Mouse (Mus musculus): ENCODE data around the gene Map6. TPM values are rescaled to one million over a fixed set of nuclear protein-coding genes. Genes with fewer than 3 reads are reported as not detected.

Map6 gene
- polyA plus RNA-seq, 1 experiment from 2014 or later, result 2.1 TPM

GRCm38 (mm10) chr7:99356244-99356930 is 89.1 kb downstream of the Map6 start:
- peak; percentile 36 for ATAC-seq (ENCODE audit: insufficient number of reproducible peaks, insufficient read depth, low FRiP score, low read depth)
- H3K9ac ChIP-seq (ENCODE audit: low read length), result peak overlapping the region; percentile 76
- no peaks in the 10 kb centered on the region for H3K27me3 ChIP-seq (ENCODE audit: control insufficient read depth, insufficient read depth, low read length)
- 5% methylated on average over 9 of the region's 9 CpGs for WGBS
- H3K27ac ChIP-seq (replicated peaks in 1 of 2; ENCODE audit: control insufficient read depth in 1 of 2, insufficient read depth in 1 of 2, low read depth in 2 of 2, low read length in 2 of 2), result peak overlapping the region; percentile 99 to 100
- H3K4me1 ChIP-seq (ENCODE audit: control insufficient read depth in 2 of 2, insufficient read depth in 2 of 2, low read length in 2 of 2), result peaks cover 50 to 65% of the 10 kb centered on the region in 2 experiments
- H3K9me3 ChIP-seq (ENCODE audit: control insufficient read depth, low read length), result no peaks in the 10 kb centered on the region
- 0 out of 2 replicates have a peak, but pooled peaks cover 3% of the 10 kb centered on the region for H3K36me3 ChIP-seq (ENCODE audit: control insufficient read depth, insufficient read depth, low read length)
- H3K4me3 ChIP-seq (ENCODE audit: control insufficient read depth in 1 of 2, insufficient read depth in 1 of 2, low read depth in 1 of 2, low read length in 2 of 2), result peak overlapping the region in 1 of 2 experiments; percentile 25; a peak in 3 of 4 replicates
- H3K4me2 ChIP-seq (ENCODE audit: low read length), result peak overlapping the region; percentile 67

- no peak for ATAC-seq (ENCODE audit: insufficient number of reproducible peaks, insufficient read depth, low FRiP score, low read depth)
- H3K4me1 ChIP-seq (ENCODE audit: control insufficient read depth in 2 of 2, insufficient read depth in 2 of 2, low read length in 2 of 2), result peaks cover 50 to 65% of the 10 kb centered on the region in 2 experiments
- peak overlapping the region; percentile 67 for H3K4me2 ChIP-seq (ENCODE audit: low read length)
- H3K27me3 ChIP-seq (ENCODE audit: control insufficient read depth, insufficient read depth, low read length), result no peaks in the 10 kb centered on the region
- no peak overlapping the region for H3K4me3 ChIP-seq (ENCODE audit: control insufficient read depth in 1 of 2, insufficient read depth in 1 of 2, low read depth in 1 of 2, low read length in 2 of 2)
- peak overlapping the region; percentile 76; the same call in 1 of the 2 replicates for H3K9ac ChIP-seq (ENCODE audit: low read length)
- no peaks in the 10 kb centered on the region for H3K9me3 ChIP-seq (ENCODE audit: control insufficient read depth, low read length)
- H3K27ac ChIP-seq (replicated peaks in 1 of 2; ENCODE audit: control insufficient read depth in 1 of 2, insufficient read depth in 1 of 2, low read depth in 2 of 2, low read length in 2 of 2), result peak overlapping the region; percentile 99 to 100
- WGBS, result 17% methylated on average over 7 of the region's 7 CpGs
- H3K36me3 ChIP-seq (ENCODE audit: control insufficient read depth, insufficient read depth, low read length), result no peaks in the 10 kb centered on the region
These were observed 90.0 kb downstream of the Map6 start for GRCm38 (mm10) chr7:99357201-99357600.

DNA sequence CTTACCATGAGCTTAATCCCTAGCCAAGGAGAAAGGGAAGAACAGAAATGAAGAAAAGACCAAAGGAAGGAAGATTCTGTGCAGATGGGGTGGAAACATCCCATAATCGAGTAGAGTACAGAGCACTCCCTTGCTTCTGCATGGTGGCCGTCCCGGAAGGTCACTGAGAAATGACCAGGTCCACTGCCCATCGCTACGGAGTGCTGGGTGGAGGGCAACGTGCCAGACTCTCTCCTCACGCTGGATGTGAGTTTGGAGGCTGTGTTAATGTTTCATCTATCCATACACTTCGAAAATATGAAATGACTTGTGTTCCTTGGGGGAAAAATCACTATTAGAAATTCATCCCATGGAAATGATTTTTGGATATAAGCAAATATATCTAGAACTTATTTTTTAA is 91.1 kb downstream of the Map6 start:
- no peak overlapping the region for H3K4me2 ChIP-seq (ENCODE audit: low read length)

GRCm38 (mm10) chr7:99360021-99360802 is 93.0 kb downstream of the Map6 start:
- ATAC-seq (ENCODE audit: insufficient number of reproducible peaks, insufficient read depth, low FRiP score, low read depth), result peak; percentile 84
- Histone ChIP-seq H3K4me3 (ENCODE audit: control insufficient read depth in 1 of 2, insufficient read depth in 1 of 2, low read depth in 1 of 2, low read length in 2 of 2) (no peak overlapping the region), H3K9ac (ENCODE audit: low read length) (peak overlapping the region; percentile 54; the same call in 1 of the 2 replicates), H3K27ac (replicated peaks in 1 of 2; ENCODE audit: control insufficient read depth in 1 of 2, insufficient read depth in 1 of 2, low read depth in 2 of 2, low read length in 2 of 2) (peak overlapping the region; percentile 90), H3K27me3 (ENCODE audit: control insufficient read depth, insufficient read depth, low read length) (no peaks in the 10 kb centered on the region), H3K4me1 (ENCODE audit: control insufficient read depth in 2 of 2, insufficient read depth in 2 of 2, low read length in 2 of 2) (peaks cover 38 to 46% of the 10 kb centered on the region in 2 experiments), H3K4me2 (ENCODE audit: low read length) (peak overlapping the region; percentile 12; the same call in 1 of the 2 replicates), H3K36me3 (ENCODE audit: control insufficient read depth, insufficient read depth, low read length) (no peaks in the 10 kb centered on the region), H3K9me3 (ENCODE audit: control insufficient read depth, low read length) (no peaks in the 10 kb centered on the region)
- 17% methylated on average over 10 of the region's 10 CpGs for WGBS

More for the DNA sequence above, 91.1 kb downstream of the Map6 start:
- Histone ChIP-seq H3K4me3 (ENCODE audit: control insufficient read depth in 1 of 2, insufficient read depth in 1 of 2, low read depth in 1 of 2, low read length in 2 of 2) (no peak overlapping the region), H3K9me3 (ENCODE audit: control insufficient read depth, low read length) (no peaks in the 10 kb centered on the region), H3K27me3 (ENCODE audit: control insufficient read depth, insufficient read depth, low read length) (no peaks in the 10 kb centered on the region), H3K4me1 (ENCODE audit: control insufficient read depth in 2 of 2, insufficient read depth in 2 of 2, low read length in 2 of 2) (peaks cover 47 to 62% of the 10 kb centered on the region in 2 experiments), H3K36me3 (ENCODE audit: control insufficient read depth, insufficient read depth, low read length) (no peaks in the 10 kb centered on the region), H3K27ac (replicated peaks in 1 of 2; ENCODE audit: control insufficient read depth in 1 of 2, insufficient read depth in 1 of 2, low read depth in 2 of 2, low read length in 2 of 2) (no peak overlapping the region), H3K9ac (ENCODE audit: low read length) (no peak overlapping the region)
- 85% methylated on average over 8 of the region's 8 CpGs for WGBS
- no peak for ATAC-seq (ENCODE audit: insufficient number of reproducible peaks, insufficient read depth, low FRiP score, low read depth)

DNA sequence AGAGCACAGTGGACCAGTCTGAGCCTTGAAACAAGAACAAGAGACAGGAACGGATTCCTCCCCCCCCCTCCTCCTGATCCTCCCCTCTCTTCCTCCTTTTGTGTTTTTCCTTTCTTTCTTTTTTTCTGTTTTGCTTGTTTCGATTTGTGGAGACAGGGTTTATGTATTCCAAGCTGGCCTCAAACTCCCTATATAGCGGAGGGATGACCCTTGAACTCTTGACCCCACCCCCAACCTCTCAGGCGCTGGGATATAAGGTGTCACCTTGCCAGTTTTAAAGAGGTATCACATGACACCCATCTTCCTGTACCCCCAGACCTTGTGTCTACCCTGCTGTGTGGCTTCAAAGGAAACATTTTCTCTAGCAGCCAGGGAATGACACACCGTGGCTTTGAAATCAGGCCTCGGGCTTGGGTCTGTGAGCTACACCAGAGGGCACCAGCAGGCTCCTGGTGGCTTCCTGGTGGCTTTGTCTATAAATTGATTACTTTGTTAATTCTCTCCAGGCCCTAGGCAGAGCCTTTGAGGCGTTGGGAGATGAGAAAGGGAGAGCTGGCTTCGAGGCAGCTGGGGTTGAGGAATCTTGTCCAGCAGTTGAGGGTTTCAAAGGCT is 93.7 kb downstream of the Map6 start:
- Histone ChIP-seq H3K27me3 (ENCODE audit: control insufficient read depth, insufficient read depth, low read length) (no peaks in the 10 kb centered on the region), H3K4me1 (ENCODE audit: control insufficient read depth in 2 of 2, insufficient read depth in 2 of 2, low read length in 2 of 2) (peaks cover 33 to 40% of the 10 kb centered on the region in 2 experiments), H3K9ac (ENCODE audit: low read length) (peak overlapping the region; percentile 48; the same call in 1 of the 2 replicates), H3K4me3 (ENCODE audit: control insufficient read depth in 1 of 2, insufficient read depth in 1 of 2, low read depth in 1 of 2, low read length in 2 of 2) (no peak overlapping the region), H3K9me3 (ENCODE audit: control insufficient read depth, low read length) (no peaks in the 10 kb centered on the region), H3K27ac (replicated peaks in 1 of 2; ENCODE audit: control insufficient read depth in 1 of 2, insufficient read depth in 1 of 2, low read depth in 2 of 2, low read length in 2 of 2) (peak overlapping the region; percentile 90), H3K36me3 (ENCODE audit: control insufficient read depth, insufficient read depth, low read length) (no peaks in the 10 kb centered on the region), H3K4me2 (ENCODE audit: low read length) (peak overlapping the region; percentile 12; the same call in 1 of the 2 replicates)
- ATAC-seq (ENCODE audit: insufficient number of reproducible peaks, insufficient read depth, low FRiP score, low read depth), result no peak
- 40% methylated on average over 8 of the region's 8 CpGs for WGBS

- Histone ChIP-seq H3K36me3 (ENCODE audit: control insufficient read depth, insufficient read depth, low read length) (no peaks in the 10 kb centered on the region), H3K27ac (replicated peaks in 1 of 2; ENCODE audit: control insufficient read depth in 1 of 2, insufficient read depth in 1 of 2, low read depth in 2 of 2, low read length in 2 of 2) (no peak overlapping the region), H3K4me1 (ENCODE audit: control insufficient read depth in 2 of 2, insufficient read depth in 2 of 2, low read length in 2 of 2) (peaks cover 20 to 28% of the 10 kb centered on the region in 2 experiments), H3K9me3 (ENCODE audit: control insufficient read depth, low read length) (no peaks in the 10 kb centered on the region), H3K27me3 (ENCODE audit: control insufficient read depth, insufficient read depth, low read length) (no peaks in the 10 kb centered on the region), H3K4me3 (ENCODE audit: control insufficient read depth in 1 of 2, insufficient read depth in 1 of 2, low read depth in 1 of 2, low read length in 2 of 2) (no peak overlapping the region), H3K4me2 (ENCODE audit: low read length) (no peak overlapping the region), H3K9ac (ENCODE audit: low read length) (no peak overlapping the region)
- no peak for ATAC-seq (ENCODE audit: insufficient number of reproducible peaks, insufficient read depth, low FRiP score, low read depth)
- WGBS, result 80% methylated on average over 2 of the region's 2 CpGs
These were observed 94.9 kb downstream of the Map6 start for GRCm38 (mm10) chr7:99362137-99362536.

DNA sequence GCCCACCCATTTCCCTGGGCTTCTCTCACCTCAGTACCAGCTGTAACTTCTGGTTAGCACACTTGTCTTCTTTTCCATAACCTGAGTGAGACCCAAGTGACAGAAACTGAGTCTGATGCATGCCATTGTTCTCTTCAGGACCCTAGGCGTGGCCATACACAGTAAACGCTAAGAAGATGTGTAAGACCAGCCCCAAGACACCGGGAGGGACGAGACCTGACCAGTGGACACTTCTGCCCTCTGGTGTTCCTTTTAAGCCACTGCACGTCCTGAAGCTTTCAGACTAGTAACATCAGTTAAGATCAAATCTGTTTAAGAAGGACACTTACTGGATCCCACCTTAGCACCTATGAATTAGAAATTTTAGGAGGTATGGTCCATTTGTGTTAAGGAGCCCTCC is 97.8 kb downstream of the Map6 start:
- H3K4me2 ChIP-seq (ENCODE audit: low read length), result no peak overlapping the region
- no peak overlapping the region for H3K27ac ChIP-seq (replicated peaks in 1 of 2; ENCODE audit: control insufficient read depth in 1 of 2, insufficient read depth in 1 of 2, low read depth in 2 of 2, low read length in 2 of 2)
- ATAC-seq (ENCODE audit: insufficient number of reproducible peaks, insufficient read depth, low FRiP score, low read depth), result no peak
- peaks cover 10 to 11% of the 10 kb centered on the region in 2 experiments for H3K4me1 ChIP-seq (ENCODE audit: control insufficient read depth in 2 of 2, insufficient read depth in 2 of 2, low read length in 2 of 2)
- no peaks in the 10 kb centered on the region for H3K9me3 ChIP-seq (ENCODE audit: control insufficient read depth, low read length)
- H3K4me3 ChIP-seq (ENCODE audit: control insufficient read depth in 1 of 2, insufficient read depth in 1 of 2, low read depth in 1 of 2, low read length in 2 of 2), result no peak overlapping the region
- no peak overlapping the region for H3K9ac ChIP-seq (ENCODE audit: low read length)
- H3K27me3 ChIP-seq (ENCODE audit: control insufficient read depth, insufficient read depth, low read length), result no peaks in the 10 kb centered on the region
- no peaks in the 10 kb centered on the region for H3K36me3 ChIP-seq (ENCODE audit: control insufficient read depth, insufficient read depth, low read length)
- WGBS, result 0% methylated on average over 5 of the region's 5 CpGs

Data from heart, embryonic 14.5 days (tissue).